Mouse (Mus musculus) neural tube, embryonic 14.5 days (tissue): ENCODE data around the gene Znrd1. TPM values are rescaled to one million over a fixed set of nuclear protein-coding genes. Genes with fewer than 3 reads are reported as not detected.

ENCODE experiments used
- ATAC-seq: fragments of 200-750 bp; cut with Nextera tagmentation; 2 replicates; pipeline ENCODE4 v1.8.0; 2017; ENCODE audit warnings: low read depth, mild to moderate bottlenecking, moderate TSS enrichment, moderate library complexity
- H3K27ac ChIP-seq: fragments of 300-500 bp; sonication (generic); 2 replicates; pipeline ENCODE4 v1.5.1; 2014; ENCODE audit warnings: low read depth, mild to moderate bottlenecking, control low read depth, low read length, moderate library complexity, mixed read lengths
- H3K27me3 ChIP-seq: fragments of 300-500 bp; sonication (generic); 2 replicates; pipeline ENCODE4 v1.6.1; 2014; ENCODE audit warnings: low read length; ENCODE audit not compliant: control insufficient read depth, insufficient read depth
- H3K36me3 ChIP-seq: fragments of 300-500 bp; sonication (generic); 2 replicates; pipeline ENCODE4 v1.6.1; 2014; ENCODE audit warnings: low read length, mixed read lengths; ENCODE audit not compliant: control insufficient read depth, insufficient read depth
- H3K4me1 ChIP-seq: fragments of 300-500 bp; sonication (generic); 2 replicates; pipeline ENCODE4 v1.6.1; 2014; ENCODE audit warnings: low read length; ENCODE audit not compliant: control insufficient read depth, insufficient read depth
- H3K4me2 ChIP-seq: fragments of 300-500 bp; sonication (generic); 2 replicates; pipeline ENCODE4 v1.6.1; 2014; ENCODE audit warnings: mild to moderate bottlenecking, low read depth, low read length, control low read depth
- H3K4me3 ChIP-seq: fragments of 300-500 bp; sonication (generic); 2 replicates; pipeline ENCODE4 v1.5.1; 2014; ENCODE audit warnings: low read depth, low read length, control low read depth, mixed read lengths
- H3K9ac ChIP-seq: fragments of 300-500 bp; sonication (generic); replicated peaks from 2 replicates; pipeline ENCODE4 v1.6.1; 2014; ENCODE audit warnings: low read depth, mild to moderate bottlenecking, control low read depth, low read length, mixed read lengths
- H3K9me3 ChIP-seq: fragments of 300-500 bp; sonication (generic); 2 replicates; pipeline ENCODE4 v1.6.1; 2016; ENCODE audit warnings: low read length; ENCODE audit not compliant: control insufficient read depth
- WGBS: fragments of 180-500 bp; shearing (Covaris S2); extraction: QIAGEN DNeasy Blood & Tissue Kit; methylation state at CpG from one replicate; pipeline ENCODE4 v1.1.7; 2014; 5-methylcytosine and 5-hydroxymethylcytosine counted together
- polyA plus RNA-seq: library from polyadenylated mRNA; unstranded; fragments of >200 nt; fragmentation: Nextera tagmentation; extraction: Ambion mirVana; gene quantifications from 2 replicates; pipeline ENCODE4 v1.2.1, GENCODE M21; 2014

The Znrd1 gene
- polyA plus RNA-seq, 1 experiment from 2014 or later = 61.8 TPM

GRCm38 (mm10) chr17:36950981-36951947, 7.1 kb downstream of the Znrd1 start, which contains the start of gene Ppp1r11:
Ppp1r11 (minus strand) TSS chr17:36951741.
- Histone ChIP-seq H3K4me3 (peak within 1 kb of the TSS; percentile 68), H3K9ac (peak within 1 kb of the TSS; percentile 67), H3K36me3 (peaks cover 6% of the 10 kb centered on the region), H3K4me1 (peaks cover 13% of the 10 kb centered on the region; the same call in 1 of the 2 replicates), H3K9me3 (no peaks in the 10 kb centered on the region), H3K27ac (peak within 1 kb of the TSS; percentile 89), H3K27me3 (no peaks in the 10 kb centered on the region), H3K4me2 (peak within 1 kb of the TSS; percentile 81)
- 2% methylated on average over 36 of the region's 36 CpGs for WGBS
- peak; percentile 96 for ATAC-seq

- peaks cover 6% of the 10 kb centered on the region; the same call in 1 of the 2 replicates for H3K36me3 ChIP-seq
- 93% methylated on average over 8 of the region's 8 CpGs for WGBS
- peaks cover 4% of the 10 kb centered on the region; the same call in 1 of the 2 replicates for H3K27me3 ChIP-seq
- no peak overlapping the region for H3K27ac ChIP-seq
- no peaks in the 10 kb centered on the region for H3K9me3 ChIP-seq
- no peak overlapping the region for H3K4me2 ChIP-seq
- no peak overlapping the region for H3K9ac ChIP-seq
- no peak overlapping the region for H3K4me3 ChIP-seq
- no peak for ATAC-seq
- H3K4me1 ChIP-seq = peaks cover 16% of the 10 kb centered on the region; the same call in 1 of the 2 replicates
These were observed 9.1 kb downstream of the Znrd1 start for GRCm38 (mm10) chr17:36949265-36949664.

DNA sequence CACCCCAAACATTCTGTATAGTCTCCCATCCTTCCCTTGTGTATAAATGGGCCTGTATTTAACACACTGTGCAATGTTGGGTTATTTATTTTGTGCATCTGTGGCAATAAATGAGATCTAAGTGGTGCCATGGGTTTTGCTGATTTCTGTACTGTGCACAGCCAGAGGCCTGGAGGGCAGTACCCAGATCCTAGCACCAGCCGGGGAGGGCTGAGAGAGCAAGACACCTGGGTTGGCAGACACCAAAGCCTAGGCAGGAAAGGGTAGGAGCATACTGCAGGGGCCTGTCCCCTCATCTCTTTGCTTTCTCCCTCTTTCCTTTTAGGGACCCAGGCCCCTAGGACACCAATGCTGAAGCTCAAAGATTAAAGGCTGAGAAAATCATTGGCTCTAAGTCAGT, 10.1 kb downstream of the Znrd1 start:
- Histone ChIP-seq H3K4me1 (peaks cover 16% of the 10 kb centered on the region; the same call in 1 of the 2 replicates), H3K9ac (no peak overlapping the region), H3K9me3 (no peaks in the 10 kb centered on the region), H3K36me3 (peaks cover 6% of the 10 kb centered on the region; the same call in 1 of the 2 replicates), H3K4me3 (no peak overlapping the region), H3K27me3 (peaks cover 8% of the 10 kb centered on the region; the same call in 1 of the 2 replicates), H3K4me2 (no peak overlapping the region), H3K27ac (no peak overlapping the region)
- 74% methylated on average over 1 of the region's 1 CpGs for WGBS
- no peak for ATAC-seq

DNA sequence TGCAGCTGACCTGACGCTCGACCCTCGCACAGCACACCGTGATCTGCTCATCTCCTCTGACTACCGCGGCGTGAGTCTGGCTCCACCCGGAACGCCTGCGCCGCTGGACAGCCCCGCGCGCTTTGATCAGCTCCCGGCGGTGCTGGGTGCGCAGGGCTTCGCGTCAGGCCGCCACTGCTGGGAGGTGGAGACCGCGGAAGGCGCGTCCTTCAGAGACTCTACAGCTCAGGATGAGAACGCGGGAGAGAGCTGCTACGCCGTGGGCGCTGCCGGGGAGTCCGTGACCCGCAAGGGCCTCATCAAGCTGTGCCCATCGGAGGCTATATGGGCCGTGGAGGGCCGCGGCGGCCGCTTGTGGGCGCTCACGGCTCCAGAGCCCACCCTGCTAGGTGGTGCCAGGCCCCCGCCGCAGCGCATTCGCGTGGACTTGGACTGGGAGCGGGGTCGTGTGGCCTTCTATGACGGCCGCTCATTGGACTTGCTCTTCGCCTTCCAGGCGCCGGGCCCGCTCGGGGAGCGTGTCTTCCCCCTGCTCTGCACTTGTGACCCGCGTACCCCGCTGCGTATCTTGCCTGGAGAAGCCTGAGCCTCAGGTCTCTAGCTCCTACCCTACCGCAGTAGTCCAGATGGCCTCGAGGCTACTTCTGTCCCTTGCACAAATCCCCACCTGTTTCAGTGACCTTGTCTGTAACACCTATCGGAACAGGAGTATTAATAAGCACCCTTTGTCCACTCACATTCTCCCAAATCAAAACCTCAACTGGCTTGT, 11.1 kb downstream of the Znrd1 start:
- WGBS = 2% methylated on average over 62 of the region's 62 CpGs
- Histone ChIP-seq H3K27me3 (peaks cover 19% of the 10 kb centered on the region), H3K4me3 (peak overlapping the region; percentile 53), H3K4me1 (peaks cover 16% of the 10 kb centered on the region; the same call in 1 of the 2 replicates), H3K36me3 (peaks cover 6% of the 10 kb centered on the region; the same call in 1 of the 2 replicates), H3K27ac (peak overlapping the region; percentile 78), H3K4me2 (peak overlapping the region; percentile 94), H3K9ac (peak overlapping the region; percentile 81), H3K9me3 (no peaks in the 10 kb centered on the region)
- peak; percentile 54 for ATAC-seq

DNA sequence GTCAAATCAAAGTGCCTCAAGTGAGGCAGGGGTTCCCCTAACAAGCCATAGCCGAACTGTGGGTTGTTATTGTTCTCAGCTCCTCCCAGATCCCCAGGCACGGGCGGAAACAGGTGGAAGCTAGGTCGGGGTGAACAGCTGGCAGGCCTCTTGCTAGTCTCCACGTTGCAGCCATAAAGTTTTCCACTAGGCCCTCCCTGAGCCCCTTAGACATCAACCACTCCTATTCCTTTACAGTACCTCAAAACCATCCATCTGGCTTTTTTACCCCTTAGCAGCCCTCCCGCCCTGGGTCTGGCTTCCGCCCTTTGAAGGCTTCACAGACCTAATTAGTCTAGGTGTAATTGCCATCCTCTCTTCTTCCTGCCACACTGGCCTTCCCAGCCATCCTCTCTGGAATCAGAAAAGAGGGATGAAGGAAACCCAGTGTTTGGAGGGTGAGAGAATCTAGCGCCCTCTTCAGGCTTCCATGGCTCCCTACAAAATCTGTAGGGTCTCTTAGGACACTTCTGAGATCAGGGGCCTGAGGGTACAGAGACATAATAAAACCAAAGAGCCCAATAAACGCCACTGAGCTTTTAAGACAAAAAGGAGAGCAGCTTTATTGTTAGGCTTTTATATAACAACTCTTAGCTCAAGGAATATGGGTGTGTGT, 14.1 kb downstream of the Znrd1 start:
- 5% methylated on average over 9 of the region's 9 CpGs for WGBS

GRCm38 (mm10) chr17:36943691-36944090, 14.7 kb downstream of the Znrd1 start:
- Histone ChIP-seq H3K4me3 (no peak overlapping the region), H3K9me3 (no peaks in the 10 kb centered on the region), H3K4me2 (peak overlapping the region; percentile 59; the same call in 1 of the 2 replicates), H3K36me3 (peaks cover 6% of the 10 kb centered on the region; the same call in 1 of the 2 replicates), H3K27me3 (peaks cover 22% of the 10 kb centered on the region), H3K4me1 (peaks cover 8% of the 10 kb centered on the region; the same call in 1 of the 2 replicates), H3K27ac (no peak overlapping the region), H3K9ac (no peak overlapping the region)
- no peak for ATAC-seq
- 12% methylated on average over 5 of the region's 5 CpGs for WGBS

More for the DNA sequence above, 14.1 kb downstream of the Znrd1 start:
- Histone ChIP-seq H3K4me1 (peaks cover 8% of the 10 kb centered on the region; the same call in 1 of the 2 replicates), H3K27me3 (peaks cover 22% of the 10 kb centered on the region), H3K4me2 (no peak overlapping the region), H3K4me3 (no peak overlapping the region), H3K9ac (no peak overlapping the region), H3K9me3 (no peaks in the 10 kb centered on the region), H3K36me3 (peaks cover 6% of the 10 kb centered on the region; the same call in 1 of the 2 replicates), H3K27ac (no peak overlapping the region)
- ATAC-seq = no peak

DNA sequence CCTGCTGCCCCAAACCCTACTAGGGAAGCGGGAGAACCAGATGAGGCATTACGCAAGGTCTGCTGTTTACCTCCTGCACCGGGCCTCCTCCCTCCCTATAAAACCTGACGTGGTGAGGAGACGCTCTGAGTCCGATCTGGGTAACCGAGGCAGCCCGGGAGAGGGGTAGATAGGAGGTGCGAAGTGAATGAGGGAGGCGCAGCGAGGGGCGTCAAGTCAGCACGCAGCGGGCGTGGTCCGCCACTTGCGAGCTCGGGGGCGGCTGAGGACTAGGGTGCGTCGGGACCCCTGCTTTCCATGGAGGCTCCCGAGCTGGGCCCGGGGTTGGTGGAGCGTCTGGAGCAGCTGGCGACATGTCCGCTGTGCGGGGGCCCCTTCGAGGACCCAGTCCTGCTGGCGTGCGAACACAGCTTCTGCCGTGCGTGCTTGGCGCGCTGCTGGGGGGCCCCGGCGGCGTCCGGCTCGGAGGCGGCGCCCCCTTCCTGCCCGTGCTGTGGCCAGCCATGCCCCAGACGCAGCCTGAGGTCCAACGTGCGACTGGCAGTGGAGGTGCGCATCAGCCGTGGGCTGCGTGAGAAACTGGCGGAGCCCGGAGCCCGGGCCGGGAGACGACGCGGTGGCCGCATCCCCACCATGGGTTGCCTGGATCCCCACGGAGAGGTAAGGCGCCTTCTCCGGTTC, 15.4 kb downstream of the Znrd1 start, which contains the start of gene Rnf39:
Rnf39 (plus strand) TSS at position 128 of the 681 bp plus-strand sequence.
- 0 out of 2 replicates have a peak, but pooled peaks have one; percentile 5 for ATAC-seq
- peaks cover 22% of the 10 kb centered on the region for H3K27me3 ChIP-seq
- WGBS = 3% methylated on average over 57 of the region's 59 CpGs

GRCm38 (mm10) chr17:36942391-36942790, 16.0 kb downstream of the Znrd1 start:
- no peaks in the 10 kb centered on the region for H3K36me3 ChIP-seq
- no peak overlapping the region for H3K27ac ChIP-seq
- whole genome bisulfite sequencing = 60% methylated on average over 10 of the region's 10 CpGs
- peak overlapping the region; percentile 59 for H3K4me2 ChIP-seq
- H3K9ac ChIP-seq = no peak overlapping the region
- peaks cover 8% of the 10 kb centered on the region; the same call in 1 of the 2 replicates for H3K4me1 ChIP-seq
- no peak for ATAC-seq
- H3K27me3 ChIP-seq = peaks cover 22% of the 10 kb centered on the region
- peak overlapping the region; percentile 35 for H3K4me3 ChIP-seq
- H3K9me3 ChIP-seq = no peaks in the 10 kb centered on the region

More for the DNA sequence above, 15.4 kb downstream of the Znrd1 start, which contains the start of gene Rnf39:
- Histone ChIP-seq H3K9me3 (no peaks in the 10 kb centered on the region), H3K4me3 (peak within 1 kb of the TSS; percentile 35), H3K9ac (peak within 1 kb of the TSS; percentile 44; the same call in 1 of the 2 replicates), H3K4me1 (peaks cover 8% of the 10 kb centered on the region; the same call in 1 of the 2 replicates), H3K27ac (no peak within 1 kb of the TSS), H3K4me2 (peak within 1 kb of the TSS; percentile 59), H3K36me3 (no peaks in the 10 kb centered on the region)
